Comparison of ENCODE assay signal across 19 mouse cellular contexts in genomic region chr8:109465761-109466160, GRCm38 (mm10). TPM values are rescaled to one million over a fixed set of nuclear protein-coding genes. Genes with fewer than 3 reads are reported as not detected.
DNase-seq lines count a peak whose midpoint lies in the region; ATAC-seq and TF ChIP-seq lines count a peak whose summit lies in the region.
"Had no signal": no experiment of that assay in that cellular context is flagged by ENCODE, and none has a peak within 500 bp of the region (broad histone marks: within the 10 kb centered on the region; RNA-seq: fewer than 3 reads in every experiment).

No protein-coding gene starts in this region.

- H3K27ac ChIP-seq in embryonic facial prominence, embryonic 12.5 days, result peak overlapping the region; percentile 42; the same call in 1 of the 2 replicates
- peak overlapping the region; percentile 97 for H3K27ac ChIP-seq in hindbrain, embryonic 13.5 days
- H3K27ac ChIP-seq in midbrain, embryonic 12.5 days (replicated peaks), result peak overlapping the region; percentile 93
- H3K27ac ChIP-seq in intestine, postnatal 0 days (ENCODE audit: low read depth, low read length), result no peak overlapping the region
- H3K27ac ChIP-seq: gastrocnemius, adult 2 months; heart, adult 2 months; liver, embryonic 15.5 days had no signal

- H3K4me2 ChIP-seq in embryonic facial prominence, embryonic 12.5 days (replicated peaks), result no peak overlapping the region
- no peak overlapping the region for H3K4me2 ChIP-seq in hindbrain, embryonic 13.5 days
- no peak overlapping the region for H3K4me2 ChIP-seq in midbrain, embryonic 12.5 days (replicated peaks)
- no peak overlapping the region for H3K4me2 ChIP-seq in intestine, postnatal 0 days (replicated peaks; ENCODE audit: low read depth)
- H3K4me2 ChIP-seq: liver, embryonic 15.5 days had no signal

- no peak for TF ChIP-seq CTCF in intestine, postnatal 0 days (IDR thresholded peaks at IDR 0.05; ENCODE audit: low read depth)

- no peak overlapping the region for H3K9ac ChIP-seq in embryonic facial prominence, embryonic 12.5 days
- H3K9ac ChIP-seq in hindbrain, embryonic 13.5 days, result peak overlapping the region; percentile 47
- no peak overlapping the region for H3K9ac ChIP-seq in midbrain, embryonic 12.5 days (replicated peaks)
- H3K9ac ChIP-seq in intestine, postnatal 0 days (ENCODE audit: low read depth, low read length), result no peak overlapping the region
- H3K9ac ChIP-seq: liver, embryonic 15.5 days had no signal

- peaks cover 24% of the 10 kb centered on the region for H3K4me1 ChIP-seq in embryonic facial prominence, embryonic 12.5 days
- peaks cover 77% of the 10 kb centered on the region for H3K4me1 ChIP-seq in hindbrain, embryonic 13.5 days (replicated peaks)
- peaks cover 67% of the 10 kb centered on the region for H3K4me1 ChIP-seq in midbrain, embryonic 12.5 days
- H3K4me1 ChIP-seq in intestine, postnatal 0 days (replicated peaks; ENCODE audit: control insufficient read depth, insufficient read depth, low read length), result 0 out of 2 replicates have a peak, but pooled peaks cover 4% of the 10 kb centered on the region
- H3K4me1 ChIP-seq: liver, embryonic 15.5 days had no signal

- no peak overlapping the region for H3K4me3 ChIP-seq in embryonic facial prominence, embryonic 12.5 days
- H3K4me3 ChIP-seq in hindbrain, embryonic 13.5 days, result no peak overlapping the region
- no peak overlapping the region for H3K4me3 ChIP-seq in midbrain, embryonic 12.5 days
- no peak overlapping the region for H3K4me3 ChIP-seq in intestine, postnatal 0 days (ENCODE audit: low read depth, low read length)
- H3K4me3 ChIP-seq: gastrocnemius, adult 2 months; heart, adult 2 months; liver, embryonic 15.5 days had no signal

- WGBS in embryonic facial prominence, embryonic 12.5 days, result 65% methylated on average over 3 of the region's 3 CpGs
- WGBS in hindbrain, embryonic 13.5 days, result 49% methylated on average over 3 of the region's 3 CpGs
- 59% methylated on average over 3 of the region's 3 CpGs for WGBS in midbrain, embryonic 12.5 days
- WGBS in intestine, postnatal 0 days, result 72% methylated on average over 3 of the region's 3 CpGs

- DNase-seq in MN1 (ENCODE audit: low spot score), result peak; percentile 39
- DNase-seq in frontal cortex, postnatal 36 days (ENCODE audit: low spot score in 2 of 2), result no peak
- DNase-seq in spleen, adult 12 weeks (ENCODE audit: low spot score), result no peak
- DNase-seq in right cerebral cortex, postnatal 25 days, result no peak
- DNase-seq: adrenal gland, adult 2 months; cerebellum, adult 9-10 months; gastrocnemius, adult 2 months; heart, adult 2 months; heart, postnatal 14 days; kidney, adult 11 months; kidney, postnatal 4 days; lung, postnatal 36 days; thymus, postnatal 36 days had no signal

- no peak for ATAC-seq in embryonic facial prominence, embryonic 12.5 days (ENCODE audit: insufficient number of reproducible peaks, insufficient read depth, low FRiP score, low TSS enrichment)
- no peak for ATAC-seq in hindbrain, embryonic 13.5 days (ENCODE audit: low FRiP score)
- no peak for ATAC-seq in midbrain, embryonic 12.5 days (ENCODE audit: low FRiP score, low read depth)
- no peak for ATAC-seq in intestine, postnatal 0 days

- no peaks in the 10 kb centered on the region for H3K36me3 ChIP-seq in embryonic facial prominence, embryonic 12.5 days
- H3K36me3 ChIP-seq in hindbrain, embryonic 13.5 days, result no peaks in the 10 kb centered on the region
- H3K36me3 ChIP-seq in midbrain, embryonic 12.5 days, result no peaks in the 10 kb centered on the region
- no peaks in the 10 kb centered on the region for H3K36me3 ChIP-seq in intestine, postnatal 0 days (ENCODE audit: control insufficient read depth, insufficient read depth)
- H3K36me3 ChIP-seq: G1E; liver, embryonic 15.5 days had no signal

- no peaks in the 10 kb centered on the region for H3K9me3 ChIP-seq in embryonic facial prominence, embryonic 12.5 days
- H3K9me3 ChIP-seq in hindbrain, embryonic 13.5 days, result no peaks in the 10 kb centered on the region
- H3K9me3 ChIP-seq in midbrain, embryonic 12.5 days, result no peaks in the 10 kb centered on the region
- H3K9me3 ChIP-seq in intestine, postnatal 0 days (ENCODE audit: control insufficient read depth), result no peaks in the 10 kb centered on the region
- H3K9me3 ChIP-seq: liver, embryonic 15.5 days had no signal

- H3K27me3 ChIP-seq in embryonic facial prominence, embryonic 12.5 days, result no peaks in the 10 kb centered on the region
- H3K27me3 ChIP-seq in hindbrain, embryonic 13.5 days, result no peaks in the 10 kb centered on the region
- H3K27me3 ChIP-seq in midbrain, embryonic 12.5 days, result 0 out of 2 replicates have a peak, but pooled peaks cover 3% of the 10 kb centered on the region
- no peaks in the 10 kb centered on the region for H3K27me3 ChIP-seq in intestine, postnatal 0 days (replicated peaks; ENCODE audit: control insufficient read depth, insufficient read depth, low read length)
- H3K27me3 ChIP-seq: liver, embryonic 15.5 days had no signal

RNA-seq across cellular contexts. Expression of gene Pmfbp1, which starts 28.1 kb away (rescaled TPM):
- polyA plus RNA-seq in embryonic facial prominence, embryonic 12.5 days (2016; fragmentation: Nextera tagmentation; extraction: Ambion mirVana), result 0.06 TPM in 1 of 2 replicates, not detected in the other
- polyA plus RNA-seq in hindbrain, embryonic 13.5 days (2015; fragmentation: Nextera tagmentation; extraction: Ambion mirVana), result 2.4 and 3.4 TPM in 2 replicates
- polyA plus RNA-seq in midbrain, embryonic 12.5 days (2016; fragmentation: Nextera tagmentation; extraction: Ambion mirVana), result 1.7 and 1.8 TPM in 2 replicates
- polyA plus RNA-seq in intestine, postnatal 0 days (2015; fragmentation: Nextera tagmentation; extraction: Ambion mirVana), result not detected in 2 replicates
- polyA plus RNA-seq: adrenal gland, adult 2 months; G1E; heart, adult 2 months; liver, embryonic 15.5 days had no signal
